Mouse (Mus musculus): Measurements from ENCODE around the gene Diaph3. TPM values are rescaled to one million over a fixed set of nuclear protein-coding genes. Genes with fewer than 3 reads are reported as not detected.
A peak's percentile ranks its signal among the peaks of the same experiment; 100 is the strongest.
"Not testable (repeated sequence)": the region's sequence is repeated elsewhere in the genome, so short reads cannot be mapped to it uniquely, and the experiment has no call there.

The Diaph3 gene
- total RNA-seq, 1 experiment from 2014 or later: 2.0 TPM

DNA sequence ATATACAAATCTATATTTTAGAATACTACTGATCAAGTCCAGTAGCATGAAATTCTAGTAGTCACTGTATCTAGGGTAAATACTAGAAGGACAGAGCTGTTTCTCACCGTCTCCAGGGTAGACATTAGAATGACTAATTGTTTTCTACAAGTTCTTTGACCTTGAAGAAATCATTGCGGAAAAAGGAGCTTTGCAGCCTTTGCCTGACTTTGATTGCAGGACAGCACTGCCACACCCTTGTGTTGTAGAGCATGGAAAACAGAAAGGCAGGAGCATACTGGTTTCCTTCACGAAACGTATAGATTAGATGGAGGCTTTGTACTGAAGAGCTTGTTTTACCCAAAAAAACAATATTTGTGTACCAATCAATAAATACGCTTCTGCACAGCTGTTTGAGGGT, 52.6 kb downstream of the Diaph3 start:
- ATAC-seq (ENCODE audit: extremely low read depth, insufficient number of reproducible peaks, low FRiP score, poor library complexity, severe bottlenecking): no peak

DNA sequence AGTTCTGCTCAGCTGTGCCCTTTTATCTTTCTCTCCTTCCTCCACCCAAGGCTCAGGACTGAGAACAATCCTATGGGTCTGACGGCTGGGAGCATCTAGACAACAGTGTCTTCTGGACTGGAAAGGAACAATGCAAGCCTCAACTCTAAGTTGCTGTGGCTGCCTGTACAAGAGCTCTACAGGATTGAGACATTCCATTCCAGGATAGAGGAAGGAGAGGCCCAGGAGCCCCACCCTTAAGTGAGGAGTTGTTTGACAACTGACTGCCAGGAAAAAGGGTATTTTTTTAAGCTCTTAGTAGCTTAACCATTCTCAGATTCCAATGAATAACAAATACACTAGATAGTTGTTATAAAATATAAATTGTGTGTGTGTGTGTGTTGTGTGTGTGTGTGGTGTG, 53.0 kb downstream of the Diaph3 start:
- no peak for ATAC-seq (ENCODE audit: extremely low read depth, insufficient number of reproducible peaks, low FRiP score, poor library complexity, severe bottlenecking)

- not testable (repeated sequence) for ATAC-seq (ENCODE audit: extremely low read depth, insufficient number of reproducible peaks, low FRiP score, poor library complexity, severe bottlenecking)
Observed at GRCm38 (mm10) chr14:87084906-87085305, 56.1 kb downstream of the Diaph3 start.

GRCm38 (mm10) chr14:87083911-87084310, 57.1 kb downstream of the Diaph3 start:
- no peak for ATAC-seq (ENCODE audit: extremely low read depth, insufficient number of reproducible peaks, low FRiP score, poor library complexity, severe bottlenecking)

- ATAC-seq (ENCODE audit: extremely low read depth, insufficient number of reproducible peaks, low FRiP score, poor library complexity, severe bottlenecking): no peak
Observed at GRCm38 (mm10) chr14:87079725-87080124, 61.3 kb downstream of the Diaph3 start.

GRCm38 (mm10) chr14:87075021-87075531, 66.0 kb downstream of the Diaph3 start:
- ATAC-seq (ENCODE audit: extremely low read depth, insufficient number of reproducible peaks, low FRiP score, poor library complexity, severe bottlenecking): no peak

DNA sequence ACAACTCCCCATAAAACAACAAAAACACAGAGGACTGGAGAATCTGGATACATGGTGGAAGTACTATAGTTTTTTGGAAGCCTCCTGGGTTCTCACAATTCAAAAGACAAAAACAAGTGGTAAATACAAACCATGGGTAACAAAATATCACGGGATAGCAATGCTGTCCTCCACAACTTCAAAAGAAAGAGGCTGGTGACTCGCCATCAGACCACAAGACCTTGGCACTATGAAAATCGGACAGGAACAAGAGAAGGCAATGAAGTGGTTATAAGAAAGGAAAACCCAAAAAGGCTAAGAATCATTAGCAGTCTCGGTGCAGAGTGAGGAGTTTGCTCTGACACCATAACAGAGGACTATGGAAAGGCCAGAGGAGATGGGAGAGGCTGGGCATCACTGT, 76.8 kb downstream of the Diaph3 start:
- ATAC-seq (ENCODE audit: extremely low read depth, insufficient number of reproducible peaks, low FRiP score, poor library complexity, severe bottlenecking): no peak

DNA sequence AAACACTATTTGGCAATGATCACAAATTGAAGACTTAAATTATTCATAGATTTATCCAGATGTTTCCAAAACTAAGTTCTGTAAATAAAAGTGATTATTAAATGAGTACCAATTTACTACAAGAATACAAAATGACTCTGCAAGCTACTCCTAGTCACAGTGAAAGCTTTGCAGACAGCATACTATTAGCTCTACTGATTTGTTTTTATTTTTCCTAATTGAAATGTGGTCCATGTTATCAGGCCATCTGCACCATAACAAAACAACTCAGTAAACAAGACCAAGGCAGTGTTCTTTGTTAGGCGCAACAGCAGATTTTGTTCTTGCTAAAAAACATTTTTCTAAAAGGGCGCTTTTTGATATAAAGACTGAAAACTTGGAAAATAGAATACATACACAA, 84.9 kb downstream of the Diaph3 start:
- ATAC-seq (ENCODE audit: extremely low read depth, insufficient number of reproducible peaks, low FRiP score, poor library complexity, severe bottlenecking): no peak

- no peak for ATAC-seq (ENCODE audit: extremely low read depth, insufficient number of reproducible peaks, low FRiP score, poor library complexity, severe bottlenecking)
Observed at GRCm38 (mm10) chr14:87051187-87051586, 89.8 kb downstream of the Diaph3 start.

DNA sequence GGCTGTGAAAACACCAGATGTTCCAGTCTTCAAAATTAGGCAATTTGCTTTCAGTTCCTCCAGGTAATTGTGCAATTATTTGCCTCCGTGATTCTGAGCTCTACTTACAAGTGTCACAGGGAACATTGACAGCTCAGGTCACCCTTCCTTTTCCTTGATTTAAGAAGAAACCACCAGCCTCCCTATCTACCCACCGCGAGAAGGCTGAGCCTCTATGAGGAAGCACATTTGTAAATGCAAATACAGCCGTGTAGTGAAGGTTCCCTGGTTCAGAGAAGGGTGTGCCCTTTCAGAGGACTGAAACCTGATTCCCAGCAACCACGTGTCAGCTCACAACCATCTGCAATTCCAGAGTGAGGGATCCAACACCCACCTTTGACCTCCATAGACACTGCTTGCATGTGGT, 96.6 kb downstream of the Diaph3 start:
- ATAC-seq (ENCODE audit: extremely low read depth, insufficient number of reproducible peaks, low FRiP score, poor library complexity, severe bottlenecking): peak; percentile 41; the same call in 1 of the 2 replicates

DNA sequence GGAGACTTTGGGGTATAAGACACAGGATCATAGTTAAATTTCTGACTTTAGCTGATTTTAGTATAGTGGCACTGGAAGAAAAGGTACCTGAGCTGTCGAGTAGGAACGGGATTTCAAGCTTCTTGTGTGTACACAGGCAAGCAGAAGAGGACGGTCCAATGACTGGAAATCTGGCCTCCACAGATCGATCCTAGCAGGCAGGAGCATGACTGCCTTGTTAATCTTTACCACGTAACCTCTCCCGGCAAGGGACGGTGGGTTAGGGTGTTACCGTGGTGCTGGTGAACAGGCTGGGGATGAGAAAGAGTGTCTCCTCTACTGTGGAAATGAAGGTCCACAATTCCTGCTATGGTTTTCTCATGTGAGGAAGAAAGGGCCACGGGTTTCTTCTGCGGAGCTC, 120.8 kb downstream of the Diaph3 start:
- no peak for ATAC-seq (ENCODE audit: extremely low read depth, insufficient number of reproducible peaks, low FRiP score, poor library complexity, severe bottlenecking)

GRCm38 (mm10) chr14:87019687-87020086, 121.3 kb downstream of the Diaph3 start:
- ATAC-seq (ENCODE audit: extremely low read depth, insufficient number of reproducible peaks, low FRiP score, poor library complexity, severe bottlenecking): no peak

- no peak for ATAC-seq (ENCODE audit: extremely low read depth, insufficient number of reproducible peaks, low FRiP score, poor library complexity, severe bottlenecking)
Observed at GRCm38 (mm10) chr14:86997318-86997717, 143.7 kb downstream of the Diaph3 start.

DNA sequence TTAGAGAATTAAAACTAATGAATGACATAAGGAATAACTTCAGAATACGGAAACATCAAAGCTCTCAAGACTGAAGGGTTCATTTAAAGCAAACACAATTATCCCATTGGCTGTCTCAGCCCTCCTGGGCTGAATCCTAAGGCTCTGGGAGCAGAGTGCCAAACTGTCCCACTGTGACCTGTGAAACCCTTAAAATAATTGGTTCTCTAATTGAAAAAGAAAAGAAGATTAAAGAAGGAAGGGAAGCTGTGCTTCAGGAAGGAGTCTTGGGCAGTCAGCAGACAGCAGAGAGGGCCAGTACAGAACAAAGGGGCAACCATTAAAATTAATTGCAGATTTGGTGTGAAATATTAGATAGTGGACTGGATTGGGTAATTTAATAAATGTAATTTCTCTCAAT, 189.9 kb downstream of the Diaph3 start:
- ATAC-seq (ENCODE audit: extremely low read depth, insufficient number of reproducible peaks, low FRiP score, poor library complexity, severe bottlenecking): no peak

DNA sequence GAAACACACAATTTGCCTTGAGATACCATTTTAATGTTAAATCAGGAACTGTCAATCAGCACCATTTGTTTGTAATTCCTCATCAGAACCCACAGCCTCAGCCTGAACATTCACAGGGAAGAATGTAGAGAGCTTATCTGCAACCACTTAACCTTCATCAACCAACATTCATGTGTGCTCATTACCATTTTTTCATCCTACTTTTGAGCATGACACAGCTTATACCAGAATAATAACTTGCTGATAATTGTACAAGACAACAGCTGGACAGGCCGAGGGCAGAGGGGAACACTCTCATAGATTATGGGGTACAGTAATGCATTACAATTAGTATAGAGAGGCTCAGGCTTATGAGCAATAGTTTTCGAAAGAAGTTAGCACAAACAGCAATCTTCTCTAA, 203.1 kb downstream of the Diaph3 start:
- ATAC-seq (ENCODE audit: extremely low read depth, insufficient number of reproducible peaks, low FRiP score, poor library complexity, severe bottlenecking): no peak

DNA sequence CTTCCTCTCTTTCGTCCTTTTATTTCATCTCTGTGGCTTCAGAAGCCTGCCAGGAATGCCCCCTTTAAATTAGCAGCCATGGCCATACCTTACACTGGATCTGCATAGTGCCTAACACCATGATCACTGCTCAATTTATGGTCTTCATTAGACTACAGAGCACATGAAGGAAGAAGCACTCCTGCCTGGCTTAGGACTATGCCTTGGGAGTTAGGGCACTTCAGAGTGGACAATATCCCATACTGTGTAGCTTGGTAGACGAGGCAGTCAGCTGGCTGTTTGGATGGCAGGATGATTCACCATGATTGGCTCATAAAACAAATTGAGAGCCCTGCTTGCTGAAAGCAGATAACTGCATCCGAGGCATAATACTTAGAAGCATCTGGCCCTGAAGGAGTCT, 204.6 kb downstream of the Diaph3 start:
- no peak for ATAC-seq (ENCODE audit: extremely low read depth, insufficient number of reproducible peaks, low FRiP score, poor library complexity, severe bottlenecking)

DNA sequence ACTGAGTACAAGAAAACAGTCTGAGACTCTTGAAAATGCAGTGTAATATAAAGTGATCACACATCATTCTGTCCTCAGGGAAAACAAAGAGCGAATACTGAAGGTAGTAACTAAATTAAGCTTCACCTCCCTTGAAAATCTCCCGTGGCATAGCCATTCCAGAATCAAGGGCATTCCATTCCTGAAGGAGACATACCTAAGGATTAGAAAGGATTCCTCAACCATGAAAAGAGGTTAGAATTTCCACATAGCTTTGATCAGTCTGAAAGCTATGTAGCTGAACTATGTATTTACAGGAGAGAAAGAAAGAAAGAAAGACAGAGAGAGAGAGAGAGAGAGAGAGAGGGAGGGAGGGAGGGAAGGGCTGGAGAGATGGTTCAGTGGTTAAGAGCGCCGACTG, 210.3 kb downstream of the Diaph3 start:
- ATAC-seq (ENCODE audit: extremely low read depth, insufficient number of reproducible peaks, low FRiP score, poor library complexity, severe bottlenecking): no peak

GRCm38 (mm10) chr14:86926827-86927226, 214.2 kb downstream of the Diaph3 start:
- ATAC-seq (ENCODE audit: extremely low read depth, insufficient number of reproducible peaks, low FRiP score, poor library complexity, severe bottlenecking): no peak

DNA sequence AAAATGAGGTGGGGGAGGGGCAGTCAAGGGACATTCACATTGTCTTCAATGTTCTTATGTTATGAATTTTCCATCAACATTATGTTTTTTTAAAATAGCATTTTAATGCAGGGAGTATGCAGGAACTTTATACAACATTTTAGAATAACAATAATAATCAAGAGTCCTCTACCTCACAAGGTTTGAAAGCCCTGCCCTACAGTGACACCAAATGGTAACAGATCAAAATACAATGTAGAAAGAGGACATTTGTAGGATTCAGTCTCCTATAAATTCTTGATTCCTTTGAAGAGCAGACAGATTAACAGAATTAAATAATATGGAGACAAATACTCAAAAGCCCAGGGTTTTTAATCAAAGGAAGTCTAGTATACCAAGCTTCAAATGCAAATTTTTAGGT, 242.1 kb downstream of the Diaph3 start:
- ATAC-seq (ENCODE audit: extremely low read depth, insufficient number of reproducible peaks, low FRiP score, poor library complexity, severe bottlenecking): no peak

DNA sequence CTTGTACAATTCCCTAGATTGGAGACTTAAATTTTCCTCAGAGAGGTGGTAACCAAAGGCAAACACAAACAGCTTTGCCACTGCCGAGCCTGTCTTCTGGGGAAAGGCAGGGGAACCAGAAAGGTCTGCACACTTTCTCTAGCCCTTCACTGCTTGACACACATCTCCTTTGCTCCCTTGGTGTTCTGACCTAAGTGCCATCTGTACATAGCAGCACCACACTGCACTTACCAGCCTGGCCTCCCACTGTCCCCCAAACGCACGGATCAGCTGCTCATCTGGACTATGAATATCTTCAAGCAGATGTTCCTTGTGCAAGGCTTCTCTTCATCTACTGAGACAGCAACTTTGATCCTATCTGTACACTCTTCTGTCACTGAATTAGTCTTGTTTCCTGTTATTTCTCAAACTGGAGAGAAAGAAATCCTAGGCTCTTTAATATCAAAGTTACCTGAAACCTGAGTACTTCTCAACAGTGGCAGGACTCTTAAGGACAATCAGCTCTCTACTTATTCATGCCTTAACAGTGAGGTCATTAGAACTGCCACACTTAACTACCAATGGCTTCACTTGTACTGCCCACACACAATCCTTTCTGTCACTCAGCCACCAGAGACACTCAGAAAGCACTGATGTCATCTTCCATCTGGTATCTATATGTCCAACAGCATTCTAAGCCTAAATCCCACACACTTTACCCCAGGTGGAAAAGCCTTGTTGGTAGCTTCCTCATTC, 251.8 kb downstream of the Diaph3 start:
- no peak for ATAC-seq (ENCODE audit: extremely low read depth, insufficient number of reproducible peaks, low FRiP score, poor library complexity, severe bottlenecking)
